Mouse (Mus musculus) myocyte (in vitro differentiated cells): ENCODE results near the gene Ttc12.

ENCODE experiments used
- CEBPB ChIP-seq: IDR thresholded peaks from 2 replicates; pipeline ENCODE4 v1.6.1; 2011; ENCODE audit warnings: mild to moderate bottlenecking, moderate library complexity; ENCODE audit not compliant: poor library complexity, insufficient read depth, severe bottlenecking
- E2F4 ChIP-seq: IDR thresholded peaks from one replicate; pipeline ENCODE4 v1.6.1; 2011; ENCODE audit warnings: mild to moderate bottlenecking, control low read depth, moderate library complexity; ENCODE audit not compliant: insufficient read depth
- MAX ChIP-seq: IDR thresholded peaks from one replicate; pipeline ENCODE4 v1.6.1; 2011; ENCODE audit warnings: low read depth, mild to moderate bottlenecking, control low read depth
- MYOD1 ChIP-seq, 3 experiments: IDR thresholded peaks; one replicate each; pipeline ENCODE4 v1.6.1; 2011; ENCODE audit warnings: control low read depth in 2 of 3, low read depth in 2 of 3, mild to moderate bottlenecking in 2 of 3, moderate library complexity in 1 of 3; ENCODE audit not compliant: insufficient read length in 2 of 3, control insufficient read depth in 1 of 3
- MYOG ChIP-seq, 3 experiments: IDR thresholded peaks; one replicate each; pipeline ENCODE4 v1.6.1; 2011; ENCODE audit warnings: control low read depth in 2 of 3, low read depth in 2 of 3, mild to moderate bottlenecking in 2 of 3; ENCODE audit not compliant: insufficient read length in 2 of 3, control insufficient read depth in 1 of 3, insufficient read depth in 1 of 3
- POLR2A ChIP-seq: IDR thresholded peaks from one replicate; pipeline ENCODE4 v1.6.1; 2011; ENCODE audit warnings: low read depth, mild to moderate bottlenecking, control low read depth, moderate library complexity; ENCODE audit not compliant: insufficient read length
- POLR2AphosphoS2 ChIP-seq: IDR thresholded peaks from one replicate; pipeline ENCODE4 v1.6.1; 2011; ENCODE audit warnings: low read depth, control low read depth; ENCODE audit not compliant: insufficient read length
- SRF ChIP-seq: IDR thresholded peaks from one replicate; pipeline ENCODE4 v1.6.1; 2011; ENCODE audit warnings: low read depth; ENCODE audit not compliant: control insufficient read depth, insufficient read length
- TCF12 ChIP-seq: IDR thresholded peaks from one replicate; pipeline ENCODE4 v1.6.1; 2011; ENCODE audit warnings: mild to moderate bottlenecking, control low read depth; ENCODE audit not compliant: poor library complexity, insufficient read depth, severe bottlenecking
- TCF3 ChIP-seq: IDR thresholded peaks from one replicate; pipeline ENCODE4 v1.6.1; 2011; ENCODE audit warnings: low read depth, control low read depth; ENCODE audit not compliant: insufficient read length
- USF1 ChIP-seq: IDR thresholded peaks from one replicate; pipeline ENCODE4 v1.6.1; 2011; ENCODE audit warnings: low read depth, mild to moderate bottlenecking, control low read depth, moderate library complexity

DNA sequence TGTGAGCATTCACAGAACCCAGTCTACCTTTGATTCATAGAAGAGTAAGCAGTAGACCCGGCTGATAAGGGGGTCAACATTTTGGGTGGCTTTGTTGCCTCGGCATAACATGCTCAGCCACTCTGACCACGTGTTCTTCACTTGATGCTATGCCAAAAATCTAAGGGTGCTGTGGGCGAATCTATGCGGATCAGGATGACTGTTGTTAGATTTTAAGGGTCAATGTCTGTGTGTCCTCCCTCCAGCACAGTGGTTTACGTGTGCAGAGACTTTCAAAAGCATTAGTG lies 1.6 kb upstream of the Ttc12 start:
- TF ChIP-seq MYOG (IDR thresholded peaks at IDR 0.05; ENCODE audit: control insufficient read depth in 1 of 3, insufficient read depth in 1 of 3, insufficient read length in 2 of 3, low read depth in 2 of 3) (no peak), TCF12 (no peak), POLR2A (no peak), MAX (no peak), POLR2AphosphoS2 (no peak), CEBPB (no peak), USF1 (no peak), E2F4 (no peak), MYOD1 (IDR thresholded peaks at IDR 0.05; ENCODE audit: control insufficient read depth in 1 of 3, insufficient read length in 2 of 3, low read depth in 2 of 3) (no peak), TCF3 (no peak), SRF (no peak)
